Mouse (Mus musculus) lung, postnatal 10 days (tissue): Measurements from ENCODE around the gene Lep.

Source experiments
- DNase-seq: peaks from one replicate; pipeline ENCODE4 v3.0.0; 2021

Lep gene

GRCm38 (mm10) chr6:29049926-29050325, 10.1 kb upstream of the Lep start:
- no peak for DNase-seq

GRCm38 (mm10) chr6:29052188-29052587, 7.8 kb upstream of the Lep start:
- DNase-seq, result no peak

- no peak for DNase-seq
Measured at GRCm38 (mm10) chr6:29053181-29053580, 6.8 kb upstream of the Lep start.

GRCm38 (mm10) chr6:29056377-29056776, 3.6 kb upstream of the Lep start:
- DNase-seq, result no peak

DNA sequence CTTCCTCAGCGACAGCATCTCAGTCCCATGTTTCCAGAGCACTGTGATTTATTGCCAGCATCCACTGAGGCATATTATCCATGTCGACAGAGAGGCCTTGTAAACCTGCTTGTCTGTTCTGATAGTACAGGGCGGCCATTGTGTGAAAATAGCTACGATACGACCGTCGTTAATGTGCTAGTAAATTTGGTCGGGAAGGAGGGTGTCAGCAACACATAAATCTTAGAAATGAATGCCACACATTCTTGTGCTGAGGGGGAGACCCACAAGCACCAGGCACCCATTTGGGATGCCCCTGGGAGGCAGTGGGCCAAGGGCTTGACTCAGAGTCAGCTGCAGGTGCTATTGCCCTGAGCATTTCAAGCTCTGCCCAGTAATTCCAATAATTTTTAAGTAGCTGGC, 6.4 kb downstream of the Lep start:
- no peak for DNase-seq

DNA sequence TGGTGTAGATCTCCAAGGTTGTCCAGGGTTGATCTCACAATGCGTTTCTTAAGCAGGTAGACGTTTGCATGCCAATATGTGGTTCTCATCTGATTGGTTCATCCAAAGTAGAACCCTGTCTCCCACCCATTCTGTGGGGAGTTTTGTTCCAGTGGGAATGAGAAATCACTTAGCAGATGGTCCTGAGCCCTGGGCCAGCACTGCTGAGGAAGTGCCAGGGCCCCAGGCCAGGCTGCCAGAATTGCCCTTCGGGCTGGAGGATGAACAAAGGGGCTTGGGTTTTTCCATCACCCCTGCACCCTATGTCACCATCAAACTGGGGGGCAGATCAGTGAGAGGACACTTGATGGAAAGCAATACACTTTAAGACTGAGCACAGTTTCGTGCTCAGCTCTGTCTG, 12.2 kb downstream of the Lep start:
- DNase-seq, result no peak

DNA sequence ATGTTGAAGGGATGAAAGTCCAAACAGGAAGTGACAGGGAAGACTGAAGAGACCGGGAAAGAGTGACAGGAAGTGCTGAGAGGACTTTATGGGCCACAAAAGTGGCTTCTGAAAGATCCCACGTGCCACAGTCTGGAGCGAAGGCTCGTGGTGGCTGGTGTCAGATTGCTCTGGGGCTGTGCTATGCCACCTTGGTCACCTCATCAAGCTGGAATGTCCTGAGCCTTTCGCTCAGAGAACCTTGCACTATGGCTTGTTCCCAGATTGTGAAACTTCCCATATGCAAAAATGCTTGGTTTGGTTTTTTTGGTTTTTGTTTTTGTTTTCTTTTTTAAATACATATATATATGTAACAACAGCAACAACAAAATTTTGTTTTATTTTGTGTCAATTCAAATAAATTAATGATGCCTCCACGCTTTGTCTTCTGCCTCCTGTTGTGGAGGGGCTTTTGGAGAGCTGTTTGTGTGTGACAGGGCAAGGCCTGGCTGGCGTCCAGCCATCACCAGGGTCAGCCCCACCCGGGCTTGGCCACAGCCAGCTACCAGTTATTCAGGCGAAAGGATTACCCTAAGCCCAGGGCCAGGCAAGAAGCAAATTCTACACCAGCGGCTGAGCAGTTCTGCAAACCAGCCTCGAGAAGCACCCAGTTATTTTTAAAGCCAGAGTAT, 13.6 kb downstream of the Lep start:
- DNase-seq, result no peak

DNA sequence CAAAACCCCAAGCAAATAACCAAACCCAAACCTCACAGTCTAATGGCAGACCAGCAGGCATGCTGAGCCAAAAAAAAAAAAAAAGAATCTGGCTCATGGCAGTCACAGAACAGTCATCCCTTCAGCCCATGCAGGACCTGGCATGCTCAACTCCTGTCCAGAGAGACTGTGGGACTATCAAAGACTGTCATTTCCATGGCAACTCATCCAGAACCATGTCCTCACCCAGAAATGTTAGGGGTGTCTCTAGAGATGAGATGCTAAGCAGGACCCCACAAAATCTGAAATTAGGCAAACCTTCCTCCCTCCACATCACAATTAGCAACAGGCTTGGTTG, 14.1 kb downstream of the Lep start:
- DNase-seq, result no peak

GRCm38 (mm10) chr6:29079291-29079690, 19.3 kb downstream of the Lep start:
- DNase-seq, result peak; percentile 26

DNA sequence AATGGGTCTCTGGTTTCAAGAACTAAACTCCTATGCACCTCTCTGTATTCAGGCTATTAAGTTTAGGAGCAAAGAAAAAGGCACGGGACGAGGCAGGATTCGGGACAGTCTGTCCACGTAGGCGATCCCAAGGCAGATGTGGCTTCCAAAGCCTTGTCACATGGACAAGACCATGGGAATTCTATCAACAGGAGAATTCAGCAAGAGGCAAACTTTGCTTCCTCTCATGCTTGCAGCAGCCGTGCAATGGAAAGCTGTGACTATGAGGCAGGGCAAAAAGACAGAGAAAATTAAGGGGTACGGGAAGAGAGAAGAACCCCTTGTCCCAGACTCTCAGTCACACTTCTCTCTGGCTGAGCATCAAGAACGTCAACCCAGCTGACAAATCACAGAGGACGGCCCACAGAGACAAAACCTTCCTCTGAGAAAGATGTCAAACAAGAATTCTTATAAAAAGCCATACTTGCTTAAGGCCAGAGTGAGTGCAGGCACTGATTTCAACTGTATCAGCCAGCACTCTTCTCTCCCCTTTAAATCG, 21.9 kb downstream of the Lep start:
- no peak for DNase-seq

- no peak for DNase-seq
Measured at GRCm38 (mm10) chr6:29082776-29083354, 22.8 kb downstream of the Lep start.

- no peak for DNase-seq
Measured at GRCm38 (mm10) chr6:29084401-29084800, 24.4 kb downstream of the Lep start.

DNA sequence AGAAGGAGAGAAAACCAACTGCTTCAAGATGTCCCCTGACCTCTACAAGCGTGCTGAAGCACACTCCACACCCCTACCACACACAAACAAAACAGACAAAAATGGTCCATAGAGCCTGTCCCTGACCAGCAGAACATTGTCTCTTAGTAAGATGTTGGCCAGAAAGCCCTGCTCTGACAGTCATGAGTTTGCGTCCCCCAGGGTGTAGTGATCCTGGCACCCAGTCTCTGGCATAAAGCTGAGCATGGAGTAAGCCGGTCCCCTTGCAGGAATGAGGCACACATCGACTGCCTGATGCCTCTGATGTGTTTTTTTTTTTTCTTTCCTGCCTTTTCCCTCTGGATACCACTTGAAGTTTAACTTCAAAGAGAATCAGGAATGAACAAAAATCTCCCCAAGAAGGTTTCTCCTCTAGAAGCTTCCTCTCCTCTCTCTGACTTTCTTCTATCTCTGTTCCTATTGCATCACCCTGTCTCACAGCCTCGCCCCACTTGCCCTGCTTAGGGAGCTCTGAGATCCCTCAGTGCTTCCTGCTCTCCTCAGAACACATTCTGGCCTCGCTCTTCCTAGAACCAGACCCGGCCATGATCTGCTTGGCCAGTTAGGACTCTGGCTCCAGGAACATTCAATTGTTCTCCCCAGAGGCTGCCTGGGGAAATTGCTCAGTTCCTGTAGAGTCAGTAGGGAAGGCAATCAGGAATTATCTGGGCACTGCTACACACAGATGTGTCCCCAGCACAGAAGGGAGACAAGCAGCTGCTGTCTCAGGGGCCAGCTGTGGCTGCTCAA, 28.1 kb downstream of the Lep start:
- peak; percentile 32 for DNase-seq

- no peak for DNase-seq
Measured at GRCm38 (mm10) chr6:29092234-29092633, 32.2 kb downstream of the Lep start.

DNA sequence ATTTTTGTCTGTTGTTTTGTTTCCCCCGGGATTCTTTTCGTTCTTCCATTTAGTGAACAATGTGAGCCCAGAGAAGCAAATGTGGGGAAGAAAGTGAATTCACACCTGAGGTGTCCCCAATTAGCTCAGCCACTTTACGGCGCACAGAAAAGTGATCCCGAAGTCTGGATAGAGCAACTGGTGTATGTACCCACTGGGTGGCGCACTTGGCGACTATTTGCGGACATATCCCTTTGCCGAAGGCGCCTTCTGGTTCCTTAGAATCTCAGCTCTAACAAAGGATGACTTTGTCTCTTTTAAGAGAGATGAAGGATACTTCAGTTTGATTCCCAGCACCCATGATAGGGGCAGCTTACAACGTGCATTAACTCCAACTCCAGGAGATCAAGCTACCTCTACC, 32.9 kb downstream of the Lep start:
- no peak for DNase-seq

- no peak for DNase-seq
Measured at GRCm38 (mm10) chr6:29099536-29100170, 39.6 kb downstream of the Lep start.

- no peak for DNase-seq
Measured at GRCm38 (mm10) chr6:29100423-29100822, 40.4 kb downstream of the Lep start.

GRCm38 (mm10) chr6:29101248-29101864, 41.3 kb downstream of the Lep start:
- DNase-seq, result no peak

DNA sequence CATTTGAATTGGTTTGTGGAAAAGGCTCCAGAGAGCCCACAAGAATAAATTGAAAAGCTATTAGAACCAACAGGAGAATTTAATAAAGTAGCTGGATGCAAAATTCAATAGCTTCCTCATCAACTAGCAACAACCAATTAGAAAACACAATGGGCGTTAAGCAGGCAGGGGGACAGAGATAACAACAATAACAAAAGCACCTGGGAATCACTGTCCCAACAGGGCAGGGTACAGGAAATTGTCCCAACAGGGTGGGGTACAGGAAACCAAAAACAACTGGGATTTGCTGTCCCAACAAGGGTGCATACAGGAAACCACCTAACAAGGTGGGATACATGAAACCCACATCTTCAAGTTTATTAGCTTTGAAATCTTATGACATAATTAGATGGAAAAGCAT, 48.4 kb downstream of the Lep start:
- DNase-seq, result no peak

- DNase-seq, result no peak
Measured at GRCm38 (mm10) chr6:29111501-29111900, 51.5 kb downstream of the Lep start.

GRCm38 (mm10) chr6:29115756-29116155, 55.7 kb downstream of the Lep start:
- DNase-seq, result no peak

DNA sequence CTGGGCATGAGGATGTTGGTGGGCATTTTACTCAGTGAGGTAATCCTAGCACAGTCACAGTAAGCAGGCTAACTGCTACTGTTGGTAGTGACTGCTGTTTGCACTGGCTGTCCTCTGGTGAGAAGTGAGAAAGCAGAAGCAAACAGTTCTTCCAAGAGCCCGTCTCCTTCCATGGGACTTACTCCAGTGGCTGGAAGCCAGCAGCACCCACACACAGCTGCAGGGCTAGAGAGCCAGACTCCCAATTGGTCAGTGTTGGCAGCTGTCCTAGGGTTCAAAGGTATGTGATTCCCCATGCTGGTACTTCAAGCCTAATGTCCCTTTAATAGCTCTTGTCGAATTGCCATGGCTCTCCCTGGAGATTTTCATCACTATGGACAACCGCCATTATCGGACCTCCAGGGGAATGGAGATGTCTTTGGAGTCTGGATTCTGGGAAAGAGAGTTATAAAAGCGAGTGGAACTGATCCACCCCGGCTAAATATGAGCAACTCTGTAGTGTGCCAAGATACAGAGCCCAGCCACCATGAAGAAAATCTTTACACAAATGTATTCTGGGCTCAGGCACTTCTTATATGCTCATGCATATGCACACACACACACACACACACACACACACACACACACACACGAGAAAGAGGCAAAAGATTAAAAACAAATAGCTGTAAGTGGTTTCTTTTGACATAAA, 57.5 kb downstream of the Lep start:
- peak; percentile 85 for DNase-seq

DNA sequence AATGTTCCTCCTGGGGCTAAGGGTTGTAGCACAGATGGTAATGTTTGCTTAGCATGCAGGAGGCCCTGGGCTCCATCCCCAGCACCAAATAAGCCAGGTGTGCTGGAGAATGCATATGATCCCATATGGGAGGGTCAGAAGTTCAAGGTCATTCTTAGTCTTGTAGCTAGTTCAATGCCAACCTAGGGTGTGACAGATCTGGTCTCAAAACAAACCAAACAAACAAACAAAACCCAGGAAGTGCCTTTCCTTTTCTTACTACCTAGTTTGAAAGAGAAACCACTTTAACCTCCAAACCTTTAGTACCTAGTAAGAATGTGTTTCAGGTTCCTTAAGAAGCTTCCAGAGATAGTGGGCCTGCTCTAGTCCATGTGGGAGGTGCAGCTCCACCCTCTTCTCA, 58.2 kb downstream of the Lep start:
- DNase-seq, result no peak
